Mouse (Mus musculus) G1E (cell line): ENCODE data around the gene Mta3. TPM values are rescaled to one million over a fixed set of nuclear protein-coding genes. Genes with fewer than 3 reads are reported as not detected.

Source experiments
- ATAC-seq: 2 replicates; pipeline ENCODE4 v1.8.0; 2016; ENCODE audit warnings: mild to moderate bottlenecking; ENCODE audit not compliant: insufficient number of reproducible peaks, poor library complexity, low FRiP score, severe bottlenecking; ENCODE audit errors: extremely low read depth
- DNase-seq: peaks from one replicate; pipeline ENCODE4 v3.0.0; 2012; ENCODE audit warnings: low spot score
- H3K27me3 ChIP-seq: 2 replicates; pipeline ENCODE4 v1.6.1; 2012; ENCODE audit warnings: mild to moderate bottlenecking, low read length, inconsistent platforms; ENCODE audit not compliant: insufficient read depth
- H3K36me3 ChIP-seq: replicated peaks from 2 replicates; pipeline ENCODE3; 2012; ENCODE audit warnings: mild to moderate bottlenecking, inconsistent platforms
- H3K4me1 ChIP-seq: 2 replicates; pipeline ENCODE4 v1.6.1; 2012; ENCODE audit warnings: low read depth, low read length, inconsistent platforms, mixed read lengths; ENCODE audit not compliant: insufficient read depth
- H3K4me3 ChIP-seq: 2 replicates; pipeline ENCODE4 v1.5.1; 2012; ENCODE audit warnings: low read depth, mild to moderate bottlenecking, inconsistent platforms, low read length, moderate library complexity, mixed read lengths
- H3K9me3 ChIP-seq: replicated peaks from 2 replicates; pipeline ENCODE4 v1.6.1; 2012; ENCODE audit warnings: inconsistent platforms
- CTCF ChIP-seq: IDR thresholded peaks from 2 replicates; pipeline ENCODE4 v1.5.1; 2012; ENCODE audit warnings: low read depth, low read length, inconsistent platforms, mixed read lengths
- GATA1 ChIP-seq: IDR thresholded peaks from 2 replicates; pipeline ENCODE4 v1.6.1; 2012; ENCODE audit warnings: borderline replicate concordance, low read length, inconsistent platforms, mixed read lengths
- GATA2 ChIP-seq: IDR thresholded peaks from 2 replicates; pipeline ENCODE4 v1.6.1; 2012; ENCODE audit warnings: low read depth, low read length, inconsistent platforms, borderline replicate concordance
- POLR2AphosphoS5 ChIP-seq: IDR thresholded peaks from 2 replicates; pipeline ENCODE4 v1.6.1; 2012; ENCODE audit warnings: low read depth, low read length, inconsistent platforms; ENCODE audit not compliant: insufficient replicate concordance
- TAL1 ChIP-seq: conservative IDR thresholded peaks from 2 replicates; pipeline ENCODE4 v1.6.1; 2012; ENCODE audit warnings: low read depth, low read length, inconsistent platforms, mixed read lengths
- polyA plus RNA-seq: library from polyadenylated mRNA; stranded (reverse); fragments of >175 nt; gene quantifications from 2 replicates; pipeline ENCODE4 v1.2.3, GENCODE M21; 2012
- total RNA-seq, 2 experiments: library from RNA; stranded (forward) in 1 of 2; stranded (reverse) in 1 of 2; fragments of 200-1000 nt in 1 of 2; fragments of >200 nt in 1 of 2; fragmentation: Nextera tagmentation in 1 of 2; gene quantifications; 2 replicates each; pipeline ENCODE4 v1.2.3; 2014 to 2017

Mta3 gene
- total and polyA plus RNA-seq, 3 experiments: 33.7 to 169 (median 126) TPM

GRCm38 (mm10) chr17:83808476-83809098 lies 102.6 kb downstream of the Mta3 start:
- no peak for TF ChIP-seq CTCF
- no peak for TF ChIP-seq POLR2AphosphoS5
- TF ChIP-seq GATA1: no peak
- TF ChIP-seq GATA2: no peak
- TF ChIP-seq TAL1: no peak

GRCm38 (mm10) chr17:83809197-83809829 lies 103.3 kb downstream of the Mta3 start:
- Histone ChIP-seq H3K36me3 (peaks cover 58% of the 10 kb centered on the region), H3K4me1 (peaks cover 50% of the 10 kb centered on the region), H3K9me3 (no peaks in the 10 kb centered on the region), H3K4me3 (peak overlapping the region; percentile 54; the same call in 1 of the 2 replicates), H3K27me3 (no peaks in the 10 kb centered on the region)
- ATAC-seq (peak; percentile 80), DNase-seq (peak; percentile 66)
- TF ChIP-seq GATA1: no peak
- no peak for TF ChIP-seq TAL1
- no peak for TF ChIP-seq POLR2AphosphoS5
- no peak for TF ChIP-seq GATA2
- TF ChIP-seq CTCF: no peak

More at GRCm38 (mm10) chr17:83808476-83809098, 102.6 kb downstream of the Mta3 start:
- ATAC-seq: no peak
- Histone ChIP-seq H3K4me3 (peak overlapping the region; percentile 54; the same call in 1 of the 2 replicates), H3K27me3 (no peaks in the 10 kb centered on the region), H3K36me3 (peaks cover 66% of the 10 kb centered on the region), H3K4me1 (peaks cover 50% of the 10 kb centered on the region), H3K9me3 (no peaks in the 10 kb centered on the region)
- no peak for DNase-seq

GRCm38 (mm10) chr17:83810285-83810684 lies 104.3 kb downstream of the Mta3 start:
- H3K4me1 ChIP-seq: peaks cover 50% of the 10 kb centered on the region
- no peaks in the 10 kb centered on the region for H3K27me3 ChIP-seq
- ATAC-seq (0 out of 2 replicates have a peak, but pooled peaks have one; percentile 10), DNase-seq (no peak)
- H3K36me3 ChIP-seq: peaks cover 53% of the 10 kb centered on the region
- TF ChIP-seq CTCF (no peak), POLR2AphosphoS5 (no peak), TAL1 (no peak), GATA1 (no peak), GATA2 (no peak)
- no peaks in the 10 kb centered on the region for H3K9me3 ChIP-seq
- no peak overlapping the region for H3K4me3 ChIP-seq

- Histone ChIP-seq H3K9me3 (no peaks in the 10 kb centered on the region), H3K4me3 (no peak overlapping the region), H3K36me3 (peaks cover 37% of the 10 kb centered on the region), H3K4me1 (peaks cover 52% of the 10 kb centered on the region), H3K27me3 (no peaks in the 10 kb centered on the region)
- no peak for TF ChIP-seq TAL1
- TF ChIP-seq CTCF: no peak
- TF ChIP-seq GATA1: no peak
- ATAC-seq: no peak
- no peak for DNase-seq
Observed at GRCm38 (mm10) chr17:83812200-83812944, 106.4 kb downstream of the Mta3 start.

- H3K4me3 ChIP-seq: no peak overlapping the region
- H3K27me3 ChIP-seq: no peaks in the 10 kb centered on the region
- peaks cover 38% of the 10 kb centered on the region for H3K36me3 ChIP-seq
- ATAC-seq (no peak), DNase-seq (no peak)
- peaks cover 52% of the 10 kb centered on the region for H3K4me1 ChIP-seq
- TF ChIP-seq GATA2 (no peak), POLR2AphosphoS5 (no peak), GATA1 (no peak), CTCF (no peak), TAL1 (no peak)
- H3K9me3 ChIP-seq: no peaks in the 10 kb centered on the region
Observed at GRCm38 (mm10) chr17:83813050-83813449, 107.1 kb downstream of the Mta3 start.

- TF ChIP-seq GATA1: no peak
- no peak for TF ChIP-seq GATA2
- TF ChIP-seq TAL1: no peak
- TF ChIP-seq POLR2AphosphoS5: no peak
- no peak for TF ChIP-seq CTCF
- H3K9me3 ChIP-seq: no peaks in the 10 kb centered on the region
- ATAC-seq (peak; percentile 81), DNase-seq (peak; percentile 58)
- peaks cover 34% of the 10 kb centered on the region for H3K4me1 ChIP-seq
- peaks cover 20% of the 10 kb centered on the region for H3K36me3 ChIP-seq
- H3K4me3 ChIP-seq: no peak overlapping the region
- H3K27me3 ChIP-seq: no peaks in the 10 kb centered on the region
Observed at GRCm38 (mm10) chr17:83816996-83817395, 111.0 kb downstream of the Mta3 start.
